Mouse (Mus musculus) T-helper 17 cell (primary cell): Measurements from ENCODE around the gene Smyd1.

Source experiments
- in situ Hi-C, 2 experiments: fragments of 300-600 bp; cut with MboI, MseI; formaldehyde crosslinking; loops; 1 replicate in 1 of 2; 2 replicates in 1 of 2; pipeline ENCODE4 v1.15.1; 2025; ENCODE audit warnings: high pct_unique_total_duplicates in 2 of 2

The Smyd1 gene

DNA sequence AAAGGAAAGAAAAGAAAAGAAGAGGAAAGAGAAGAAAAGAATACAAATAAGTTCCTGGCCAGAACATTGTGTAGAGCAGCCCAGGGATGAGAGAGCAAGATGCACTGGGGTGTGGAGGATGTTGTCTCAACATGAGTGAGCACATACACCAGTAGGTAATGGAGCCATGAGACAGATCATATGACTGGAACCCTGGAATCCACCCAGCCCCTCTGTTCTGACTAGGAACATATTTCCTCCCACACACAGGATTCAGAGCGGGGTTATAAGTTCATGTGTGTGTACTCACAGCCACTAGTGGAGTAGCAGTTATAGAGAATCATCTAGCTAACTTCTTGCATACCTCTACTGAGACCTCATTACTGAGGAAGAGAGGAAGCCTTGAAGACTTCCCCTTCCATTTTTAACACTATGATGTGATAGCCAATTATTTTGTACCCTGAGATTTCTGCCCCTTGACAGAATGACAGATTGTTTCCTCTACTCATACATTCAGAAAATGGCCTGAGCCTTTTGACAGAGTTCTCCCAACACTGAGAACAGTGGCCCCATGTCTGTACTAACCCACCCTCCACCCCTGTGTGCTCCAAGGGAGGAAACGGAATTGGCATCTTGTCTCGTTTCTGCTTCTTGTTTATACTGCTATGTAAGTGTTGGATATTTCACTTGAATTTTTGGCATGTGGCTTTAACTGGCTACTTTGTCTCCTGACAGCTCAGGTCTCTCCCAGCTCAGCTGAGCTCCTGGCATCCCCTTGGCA, 97.7 kb downstream of the Smyd1 start:
- in situ Hi-C loops = no loop called here

- in situ Hi-C loops = no loop called here
These were observed 100.5 kb downstream of the Smyd1 start for GRCm38 (mm10) chr6:71221501-71221900.

GRCm38 (mm10) chr6:71212471-71212870, 109.6 kb downstream of the Smyd1 start:
- in situ Hi-C loops = no loop called here

DNA sequence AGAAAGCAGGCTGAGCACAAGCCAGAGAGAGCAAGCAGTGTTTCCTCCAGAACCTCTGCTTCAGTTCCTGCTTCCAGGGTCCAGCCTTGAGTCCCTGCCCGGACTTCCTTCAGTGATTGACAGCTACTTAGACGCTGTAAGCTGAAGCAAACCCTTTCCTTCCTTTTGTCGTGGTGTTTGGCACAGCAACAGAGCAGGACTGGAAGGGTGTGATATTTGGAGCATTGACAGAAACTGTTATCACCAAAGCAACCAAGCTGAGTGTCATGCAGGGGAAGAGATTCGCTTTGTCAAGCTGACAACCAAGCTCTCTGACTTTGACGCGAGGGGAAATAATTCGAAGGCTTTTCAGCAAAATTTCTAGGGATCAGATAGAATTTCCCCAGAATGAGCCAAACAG, 110.1 kb downstream of the Smyd1 start:
- in situ Hi-C loops = no loop called here

DNA sequence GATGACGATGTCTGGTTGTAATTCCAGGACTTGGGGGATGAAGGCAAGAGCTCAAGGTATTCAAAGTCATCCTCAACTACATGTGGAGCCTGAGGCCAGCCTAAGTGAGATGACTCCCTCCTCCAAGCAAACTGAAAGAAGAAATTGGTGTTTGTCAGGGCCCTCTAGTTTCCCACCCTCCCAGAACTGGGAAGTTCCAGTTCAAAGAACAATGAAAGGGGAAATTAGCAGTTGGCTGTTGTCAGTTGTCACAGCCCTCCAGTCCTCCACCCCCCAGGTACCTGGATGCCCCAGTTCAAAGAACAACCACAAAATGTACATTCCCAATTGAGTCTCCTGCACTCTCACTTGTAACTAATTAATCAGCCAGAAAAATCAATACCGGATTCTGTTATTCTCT, 113.3 kb downstream of the Smyd1 start:
- in situ Hi-C loops = no loop called here

- in situ Hi-C loops = no loop called here
These were observed 117.9 kb downstream of the Smyd1 start for GRCm38 (mm10) chr6:71204166-71204565.

DNA sequence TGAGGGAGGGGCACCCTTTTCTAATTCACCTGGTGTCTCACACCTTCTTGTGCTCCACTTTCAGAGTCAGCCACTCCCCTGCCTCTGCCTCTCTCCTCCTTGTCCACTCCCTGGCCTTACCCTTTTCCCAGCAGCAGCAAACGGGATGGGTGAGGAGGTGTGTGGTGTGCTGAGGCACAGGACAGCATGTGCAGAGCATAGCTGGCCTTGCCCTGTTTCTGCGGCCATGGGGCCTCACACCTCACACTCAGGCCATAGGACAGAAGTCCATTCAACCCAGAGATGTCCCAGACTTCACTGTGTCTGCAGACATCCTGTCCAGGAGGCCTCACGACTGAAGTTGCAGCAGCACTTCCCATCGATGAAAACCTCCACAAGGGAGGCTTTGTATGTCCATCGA, 118.4 kb downstream of the Smyd1 start:
- in situ Hi-C loops = no loop called here

GRCm38 (mm10) chr6:71201925-71202324, 120.1 kb downstream of the Smyd1 start:
- in situ Hi-C loops = no loop called here

DNA sequence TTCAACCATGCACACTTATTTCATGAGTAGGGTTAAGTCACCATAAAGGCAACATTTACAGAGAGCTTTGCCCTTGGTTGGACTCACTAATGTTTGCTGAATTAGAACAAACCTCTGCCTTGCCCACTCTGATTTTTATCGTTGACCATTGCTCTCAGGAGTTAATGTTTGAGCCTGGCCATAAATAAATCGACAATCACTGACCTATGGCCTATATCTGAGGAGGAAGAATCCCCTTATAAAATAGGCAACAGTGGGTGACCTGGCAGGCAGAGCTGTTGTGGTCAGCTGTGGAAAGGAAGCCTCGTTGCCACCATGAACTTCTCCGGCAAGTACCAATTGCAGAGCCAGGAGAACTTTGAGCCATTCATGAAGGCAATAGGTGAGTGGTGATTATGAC, 122.4 kb downstream of the Smyd1 start, which contains the start of gene Fabp1:
TSS of gene Fabp1 (plus strand) at position 216 of the 400 bp plus-strand sequence.
- in situ Hi-C loops = no loop called here

- in situ Hi-C loops = no loop called here
These were observed 124.1 kb downstream of the Smyd1 start for GRCm38 (mm10) chr6:71197636-71198535.

DNA sequence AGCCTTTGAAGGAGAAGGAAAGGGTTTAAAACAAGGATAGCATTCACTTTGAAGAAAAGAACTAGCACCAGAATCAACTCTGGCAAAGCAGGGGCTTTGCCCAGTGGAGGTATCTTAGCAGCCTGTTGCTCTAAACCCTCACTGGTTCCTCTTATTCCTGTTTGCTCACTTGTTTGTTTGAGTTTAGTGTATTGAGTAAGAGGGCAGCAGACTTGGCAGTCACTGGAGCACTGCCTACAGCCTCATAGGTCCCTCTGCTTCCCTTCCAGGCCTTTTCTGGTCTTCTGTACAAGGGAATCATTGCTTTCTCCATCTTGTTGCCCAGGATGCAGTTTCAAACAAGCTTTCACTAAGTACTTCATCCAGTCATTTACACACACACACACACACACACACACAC, 125.9 kb downstream of the Smyd1 start:
- in situ Hi-C loops = no loop called here

DNA sequence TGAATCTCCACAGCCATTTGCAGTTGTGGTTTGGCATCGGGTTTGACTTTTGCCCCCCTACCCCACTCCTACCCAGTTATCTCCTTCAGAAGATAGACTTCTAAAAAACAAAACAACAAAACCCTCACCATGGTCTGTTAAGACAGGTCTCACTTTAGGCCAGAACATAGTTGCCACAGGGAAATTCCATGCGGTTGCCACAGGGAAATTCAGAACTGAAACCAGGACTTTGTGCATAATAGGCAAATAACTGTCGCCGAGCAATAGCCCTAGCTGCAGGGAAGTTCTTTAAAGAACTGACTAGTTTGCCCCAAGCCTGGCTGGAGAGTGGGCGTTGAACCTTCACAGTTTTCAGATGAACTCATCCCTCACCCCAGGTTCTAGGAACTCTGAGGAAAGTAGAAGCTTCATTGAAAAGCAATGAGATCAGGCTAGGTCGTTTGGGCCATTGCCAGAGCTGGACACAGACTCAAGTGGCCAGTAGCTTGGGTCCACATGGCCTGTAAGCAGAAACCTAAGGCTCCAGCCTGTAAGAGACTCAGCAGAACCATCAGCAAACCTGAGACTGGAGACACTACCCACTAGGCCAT, 128.8 kb downstream of the Smyd1 start:
- in situ Hi-C loops = no loop called here

DNA sequence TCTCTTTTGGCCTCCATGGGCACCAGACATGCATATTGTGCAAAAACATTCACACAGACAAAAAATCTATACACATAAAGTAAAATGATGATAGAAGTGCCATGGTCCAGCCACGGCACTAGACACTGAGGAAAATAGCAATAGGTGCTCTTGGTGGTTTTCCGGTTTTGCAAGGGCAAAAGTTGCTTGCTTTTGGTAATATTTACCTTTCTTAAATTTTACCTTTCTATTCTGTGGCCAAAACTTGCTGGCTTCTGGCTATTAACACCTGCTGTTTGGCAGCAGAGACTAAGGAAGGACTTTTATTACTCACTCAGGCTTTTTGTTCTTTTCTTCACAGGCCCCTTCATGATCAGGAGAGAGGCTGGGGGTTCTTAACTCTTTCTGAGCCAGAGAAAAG, 131.5 kb downstream of the Smyd1 start:
- in situ Hi-C loops = no loop called here

DNA sequence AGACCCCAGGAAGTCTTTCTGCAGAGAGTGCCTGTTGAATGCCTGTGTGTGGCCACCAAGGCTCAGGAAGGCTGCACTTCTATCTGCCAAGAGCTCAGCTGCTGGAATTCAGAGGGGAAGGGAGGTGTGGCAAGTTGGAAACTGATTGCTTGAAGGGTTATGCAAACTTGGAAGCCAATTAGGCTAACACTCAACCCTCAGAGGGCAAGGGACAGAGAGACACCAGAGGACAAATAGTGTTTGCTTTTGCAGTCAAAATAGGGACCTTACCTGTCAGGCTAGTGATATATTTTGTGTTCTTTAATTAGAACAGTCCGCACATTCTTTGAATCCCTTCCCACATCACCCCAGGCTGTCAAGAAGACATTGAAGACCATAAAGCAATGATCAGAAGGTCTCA, 132.5 kb downstream of the Smyd1 start:
- in situ Hi-C loops = no loop called here

DNA sequence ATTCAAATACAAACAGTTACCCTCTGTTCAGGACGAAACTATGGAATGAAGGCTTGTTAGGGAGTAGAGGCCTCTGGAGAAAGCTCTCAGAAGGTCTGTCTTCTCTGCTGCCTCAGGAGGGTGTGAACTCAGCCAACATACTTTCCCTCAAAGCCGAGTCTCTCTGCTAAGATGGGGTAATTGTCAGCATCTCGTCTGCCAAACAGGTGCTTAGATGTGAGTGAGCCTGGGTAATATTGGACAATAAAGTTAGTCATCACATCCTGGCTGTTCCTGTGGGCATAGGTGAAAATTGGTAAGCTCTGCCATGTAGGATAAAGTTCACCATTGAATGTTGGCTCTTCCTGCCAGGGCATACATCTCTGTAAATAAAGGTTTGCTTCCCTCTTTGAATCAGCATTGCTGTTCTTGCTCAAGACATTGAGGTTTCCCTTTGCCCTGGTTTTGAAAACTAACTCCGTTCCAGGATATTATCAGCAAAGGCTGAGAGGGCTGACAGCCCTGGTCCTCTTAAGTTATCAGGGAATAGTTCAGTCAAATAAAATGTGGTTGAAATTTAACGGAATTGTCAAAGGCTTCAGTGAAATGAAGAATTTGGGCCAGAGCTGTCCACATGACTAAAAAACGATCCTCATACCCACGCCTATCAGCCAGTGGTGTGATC, 137.0 kb downstream of the Smyd1 start:
- in situ Hi-C loops = no loop called here

DNA sequence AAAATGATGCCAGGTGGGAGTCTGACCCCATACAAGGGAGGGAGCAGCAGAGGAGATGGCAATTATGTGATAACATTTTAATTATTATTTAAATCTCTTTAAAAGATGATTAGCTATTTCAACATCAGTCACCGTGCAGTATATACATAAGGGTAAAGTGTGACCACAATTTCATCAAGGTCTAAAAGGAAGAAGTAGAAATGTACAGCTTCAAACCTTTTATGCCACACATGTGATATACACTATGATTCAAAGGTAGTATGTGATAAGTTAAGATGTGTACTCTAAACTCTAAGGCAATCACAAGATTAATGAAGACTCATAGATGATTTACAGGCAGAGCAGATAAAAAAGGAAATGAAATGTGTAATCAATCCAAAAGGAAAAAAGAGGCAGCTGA, 141.4 kb downstream of the Smyd1 start:
- in situ Hi-C loops = no loop called here

- in situ Hi-C loops = no loop called here
These were observed 149.0 kb downstream of the Smyd1 start for GRCm38 (mm10) chr6:71172812-71173580.

GRCm38 (mm10) chr6:71166551-71167169, 155.4 kb downstream of the Smyd1 start:
- in situ Hi-C loops = loop anchor here (10.0 kb wide), 1 partner anchor 128 kb away; no protein-coding TSS in a partner anchor

GRCm38 (mm10) chr6:71164394-71164793, 157.6 kb downstream of the Smyd1 start:
- in situ Hi-C loops = loop anchor here (5.0 to 10.0 kb wide), 2 partner anchors 130 to 238 kb away; no protein-coding TSS in a partner anchor
